8 mouse cellular contexts compared by ENCODE assay signal in genomic region chr16:36817321-36817926, GRCm38 (mm10). TPM values are rescaled to one million over a fixed set of nuclear protein-coding genes. Genes with fewer than 3 reads are reported as not detected.
A peak's percentile ranks its signal among the peaks of the same experiment; 100 is the strongest.
DNase-seq lines count a peak whose midpoint lies in the region; ATAC-seq lines count a peak whose summit lies in the region.

No protein-coding gene starts in this region.

- DNase-seq in 416B (ENCODE audit: low read depth): peak; percentile 89
- peak; percentile 71 for DNase-seq in adrenal gland, postnatal 10 days
- peak; percentile 74 for DNase-seq in embryonic facial prominence, embryonic 10.5 days (ENCODE audit: low spot score)
- DNase-seq in gonadal fat pad, adult 2 months (ENCODE audit: low read depth): peak; percentile 24
- peak; percentile 87 to 91 for DNase-seq in left cerebral cortex, postnatal 14 days (ENCODE audit: low spot score in 2 of 2)
- DNase-seq in mesoderm, embryonic 11.5 days (ENCODE audit: low read depth, low spot score): peak; percentile 85
- DNase-seq in right cerebral cortex, postnatal 36 days (ENCODE audit: low spot score in 2 of 2): peak; percentile 67 to 78

- peaks cover 13% of the 10 kb centered on the region for H3K4me1 ChIP-seq in embryonic facial prominence, embryonic 10.5 days
- peaks cover 7% of the 10 kb centered on the region; the same call in 1 of the 2 replicates for H3K4me1 ChIP-seq in intestine, embryonic 16.5 days (ENCODE audit: control insufficient read depth, insufficient read depth, low read length)

- H3K9me3 ChIP-seq in embryonic facial prominence, embryonic 10.5 days: no peaks in the 10 kb centered on the region
- H3K9me3 ChIP-seq in intestine, embryonic 16.5 days (ENCODE audit: control insufficient read depth, low read length): no peaks in the 10 kb centered on the region

- no peak overlapping the region for H3K4me3 ChIP-seq in embryonic facial prominence, embryonic 10.5 days
- no peak overlapping the region for H3K4me3 ChIP-seq in intestine, embryonic 16.5 days (ENCODE audit: low read length)

- peak; percentile 78 for ATAC-seq in intestine, embryonic 16.5 days

- no peak overlapping the region for H3K27ac ChIP-seq in embryonic facial prominence, embryonic 10.5 days (replicated peaks)
- H3K27ac ChIP-seq in intestine, embryonic 16.5 days (ENCODE audit: low read length): no peak overlapping the region

- no peak overlapping the region for H3K4me2 ChIP-seq in intestine, embryonic 16.5 days (ENCODE audit: low read depth, low read length)

- intact Hi-C loops in left cerebral cortex, postnatal 14 days (cut with DNase I): loop anchor here (1.0 to 2.0 kb wide), 2 partner anchors 93 to 344 kb away; no protein-coding TSS in a partner anchor

- WGBS in embryonic facial prominence, embryonic 10.5 days: 18% methylated on average over 7 of the region's 7 CpGs
- WGBS in intestine, embryonic 16.5 days: 13% methylated on average over 7 of the region's 7 CpGs

- H3K36me3 ChIP-seq in embryonic facial prominence, embryonic 10.5 days (replicated peaks): no peaks in the 10 kb centered on the region
- no peaks in the 10 kb centered on the region for H3K36me3 ChIP-seq in intestine, embryonic 16.5 days (ENCODE audit: control insufficient read depth, insufficient read depth, low read length)

- H3K27me3 ChIP-seq in embryonic facial prominence, embryonic 10.5 days (replicated peaks; ENCODE audit: low read depth, poor library complexity, severe bottlenecking): no peaks in the 10 kb centered on the region
- no peaks in the 10 kb centered on the region for H3K27me3 ChIP-seq in intestine, embryonic 16.5 days (replicated peaks; ENCODE audit: control insufficient read depth, insufficient read depth, low read length)

- H3K9ac ChIP-seq in intestine, embryonic 16.5 days (ENCODE audit: low read depth, low read length): no peak overlapping the region

RNA-seq across cellular contexts. Expression of gene Iqcb1, which starts 10.8 kb away (rescaled TPM):
- 10 to 100 TPM; 12.3 to 16.2 TPM for total RNA-seq in adrenal gland, postnatal 10 days (2021)
- polyA plus RNA-seq in embryonic facial prominence, embryonic 10.5 days (2016; fragmentation: Nextera tagmentation; extraction: Ambion mirVana): 69.2 and 74.6 TPM in 2 replicates
- polyA plus RNA-seq in gonadal fat pad, adult 2 months (2012; rRNA removed): 4.5 and 4.8 TPM in 2 replicates
- polyA plus RNA-seq in intestine, embryonic 16.5 days (2015; fragmentation: Nextera tagmentation; extraction: Ambion mirVana): 19.1 and 20.6 TPM in 2 replicates
- total RNA-seq in left cerebral cortex, postnatal 14 days (2021): 10 to 100 TPM; 25.5 to 32.0 TPM

RNA-seq across cellular contexts. Expression of gene Slc15a2, which starts 32.7 kb away (rescaled TPM):
- total RNA-seq in adrenal gland, postnatal 10 days (2021): 1 to 10 TPM; 2.4 to 3.4 TPM
- 2.0 and 3.0 TPM in 2 replicates for polyA plus RNA-seq in embryonic facial prominence, embryonic 10.5 days (2016; fragmentation: Nextera tagmentation; extraction: Ambion mirVana)
- 21.4 and 31.2 TPM in 2 replicates for polyA plus RNA-seq in gonadal fat pad, adult 2 months (2012; rRNA removed)
- polyA plus RNA-seq in intestine, embryonic 16.5 days (2015; fragmentation: Nextera tagmentation; extraction: Ambion mirVana): 8.5 and 12.0 TPM in 2 replicates
- 10 to 100 TPM; 36.9 to 37.6 TPM for total RNA-seq in left cerebral cortex, postnatal 14 days (2021)

RNA-seq across cellular contexts. Expression of gene Eaf2, which starts 57.4 kb away (rescaled TPM):
- 1 to 10 TPM; 1.4 to 3.3 TPM for total RNA-seq in adrenal gland, postnatal 10 days (2021)
- 1.4 and 2.1 TPM in 2 replicates for polyA plus RNA-seq in embryonic facial prominence, embryonic 10.5 days (2016; fragmentation: Nextera tagmentation; extraction: Ambion mirVana)
- polyA plus RNA-seq in gonadal fat pad, adult 2 months (2012; rRNA removed): 0.65 and 1.0 TPM in 2 replicates
- 1.5 and 1.9 TPM in 2 replicates for polyA plus RNA-seq in intestine, embryonic 16.5 days (2015; fragmentation: Nextera tagmentation; extraction: Ambion mirVana)
- total RNA-seq in left cerebral cortex, postnatal 14 days (2021): under 1 TPM; 0.37 to 0.97 TPM

RNA-seq across cellular contexts. Expression of gene Golgb1, which starts 57.5 kb away (rescaled TPM):
- total RNA-seq in adrenal gland, postnatal 10 days (2021): 10 to 100 TPM; 53.5 to 71.8 TPM
- 76.0 and 80.5 TPM in 2 replicates for polyA plus RNA-seq in embryonic facial prominence, embryonic 10.5 days (2016; fragmentation: Nextera tagmentation; extraction: Ambion mirVana)
- polyA plus RNA-seq in gonadal fat pad, adult 2 months (2012; rRNA removed): 114 and 124 TPM in 2 replicates
- 76.8 and 91.0 TPM in 2 replicates for polyA plus RNA-seq in intestine, embryonic 16.5 days (2015; fragmentation: Nextera tagmentation; extraction: Ambion mirVana)
- total RNA-seq in left cerebral cortex, postnatal 14 days (2021): 10 to 100 TPM; 64.0 to 70.2 TPM

Comparison
In these comparisons a context has a peak if more than half of its experiments do, and no peak if none do; other contexts are left out.
1. DNase-seq: peak in every context shown above with its lines; median percentile 89 in 416B; 89 in left cerebral cortex, postnatal 14 days; 85 in mesoderm, embryonic 11.5 days; 74 in embryonic facial prominence, embryonic 10.5 days; 72 in right cerebral cortex, postnatal 36 days; 71 in adrenal gland, postnatal 10 days; 24 in gonadal fat pad, adult 2 months.